Mouse (Mus musculus) cerebellum, adult (tissue): ENCODE measurements around the gene Samd3.

Experiments
- ATAC-seq: cut with Nextera tagmentation; 2 replicates; pipeline ENCODE4 v1.9.2; 2017; ENCODE audit warnings: mild to moderate bottlenecking, moderate library complexity, mixed read lengths; ENCODE audit not compliant: insufficient number of reproducible peaks, low FRiP score, low TSS enrichment

Gene Samd3

DNA sequence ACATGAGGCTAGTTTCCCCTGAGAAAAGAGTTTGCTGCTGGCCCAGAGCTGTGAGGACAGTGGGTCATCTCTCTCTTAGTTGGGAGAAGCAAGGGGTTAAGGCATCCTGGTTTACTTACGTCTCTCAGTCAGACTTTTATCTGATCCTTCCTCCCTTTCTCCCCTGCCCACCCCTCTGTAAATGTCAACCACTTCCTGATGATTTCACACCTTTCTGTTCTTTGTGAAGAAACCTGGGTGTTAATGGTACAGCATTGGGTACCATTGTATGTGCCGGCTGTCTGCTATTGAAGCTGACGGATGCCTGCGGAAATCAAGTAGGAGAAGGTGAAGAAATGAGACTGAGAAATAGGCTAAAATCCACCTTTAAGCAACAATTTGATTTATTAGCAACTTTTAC, at the start of gene Samd3:
Samd3 (plus strand) TSS at position 220 of the 400 bp plus-strand sequence.
- ATAC-seq, result no peak

DNA sequence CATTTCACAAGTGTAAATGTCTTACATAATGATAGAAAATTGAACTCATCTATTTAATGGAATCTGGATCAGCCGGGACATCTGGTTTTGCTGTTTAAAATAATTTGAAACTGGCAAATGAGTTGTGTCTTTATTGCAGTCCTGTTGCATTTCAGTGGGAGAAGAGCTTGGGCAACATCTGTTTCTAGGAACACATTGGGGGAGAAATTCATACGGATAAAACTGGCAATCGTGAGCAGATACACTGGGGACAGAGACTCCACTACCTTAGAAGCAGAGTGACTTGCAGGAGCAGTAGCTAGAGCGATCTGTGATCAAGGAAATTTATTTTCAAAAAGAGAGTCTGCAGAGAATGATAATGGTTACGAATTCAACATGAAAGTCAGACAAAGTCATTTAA, 44.2 kb upstream of the Samd3 start:
- ATAC-seq, result no peak

DNA sequence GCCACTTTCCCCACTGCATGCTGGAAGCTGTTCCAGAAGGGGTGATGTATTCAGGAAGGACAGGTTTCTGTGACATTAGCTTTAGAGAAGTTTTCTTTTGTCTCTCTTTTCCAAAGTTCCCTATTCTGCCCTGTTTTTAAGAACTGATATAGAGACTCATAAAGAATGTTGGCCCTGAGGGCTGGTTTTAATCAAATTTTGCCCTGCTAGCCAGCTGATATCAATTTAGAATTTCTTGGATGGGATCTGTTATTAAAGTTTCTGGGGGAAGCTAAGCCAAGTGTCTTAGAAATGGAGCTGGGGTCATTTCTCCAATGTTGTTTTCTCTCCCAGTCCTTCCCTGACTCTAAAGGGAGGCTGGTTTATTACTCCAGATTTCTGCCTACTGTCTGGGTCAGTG, 38.7 kb upstream of the Samd3 start:
- no peak for ATAC-seq

DNA sequence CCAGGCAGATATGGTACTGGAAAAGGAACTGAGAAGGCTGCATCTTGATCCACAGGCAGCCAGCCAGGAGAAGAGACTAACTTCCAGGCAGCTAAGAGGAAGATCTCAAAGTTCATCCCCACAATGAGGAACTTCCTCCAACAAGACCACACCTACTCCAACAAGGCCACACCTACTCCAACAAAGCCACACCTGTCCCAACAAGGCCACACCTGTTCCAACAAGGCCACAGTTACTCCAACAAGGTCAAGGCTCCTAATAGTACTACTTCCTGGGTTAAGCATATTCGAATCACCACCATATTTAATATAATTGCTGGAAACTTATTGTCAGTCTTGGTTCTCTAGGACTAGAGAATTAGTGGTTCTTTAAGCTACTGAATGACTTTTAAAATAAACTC, 34.6 kb upstream of the Samd3 start:
- ATAC-seq, result no peak

DNA sequence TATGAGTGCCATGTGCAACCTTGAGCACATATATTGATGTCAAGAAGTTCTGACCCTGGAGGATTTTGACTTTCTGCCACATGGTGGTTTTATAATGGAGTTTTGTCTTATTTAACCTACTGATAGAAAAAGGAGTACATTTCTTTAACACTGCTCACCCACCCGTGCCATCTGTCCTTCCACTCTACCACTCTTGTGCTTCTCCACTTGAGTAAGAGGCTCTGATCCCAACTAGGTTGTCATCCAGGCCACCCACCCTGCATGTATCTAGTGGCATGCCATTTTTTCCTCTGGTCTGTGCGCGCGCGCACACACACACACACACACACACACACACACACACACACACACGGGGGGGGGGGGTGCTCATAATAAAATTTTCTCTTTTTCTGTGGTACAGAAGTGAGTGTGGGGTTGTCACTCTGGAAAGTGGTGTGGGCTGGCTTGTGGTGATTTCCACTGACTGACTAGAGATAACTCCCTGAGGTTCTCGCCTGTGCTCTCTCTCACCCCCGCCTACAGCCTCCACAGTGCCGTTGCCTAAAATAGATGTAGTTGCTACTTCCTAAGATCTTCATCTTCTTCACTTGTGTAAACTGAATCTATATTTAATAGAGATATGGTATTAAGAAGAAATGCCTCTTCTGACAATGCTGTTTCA, 26.7 kb upstream of the Samd3 start:
- ATAC-seq, result no peak

GRCm38 (mm10) chr10:26220729-26221128, 8.8 kb upstream of the Samd3 start:
- no peak for ATAC-seq

DNA sequence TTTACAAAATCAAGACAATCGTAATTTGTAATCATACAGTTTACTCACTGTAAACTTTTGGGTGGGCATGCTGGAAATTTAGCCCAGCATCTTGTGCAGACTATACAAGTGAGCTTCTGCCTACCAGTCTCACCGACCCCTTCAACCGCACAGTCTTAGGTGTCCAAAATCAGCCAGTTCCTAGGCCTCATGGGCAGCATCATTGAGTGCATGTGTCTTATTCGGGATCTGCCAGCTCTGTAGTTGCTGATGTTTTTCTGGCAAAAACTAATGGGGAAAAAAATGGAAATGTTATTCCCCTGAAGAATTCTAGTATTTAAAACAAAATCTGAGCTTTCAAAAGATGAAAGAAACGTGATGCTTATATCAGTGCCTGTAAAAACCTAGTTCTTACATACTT, 3.3 kb upstream of the Samd3 start:
- no peak for ATAC-seq

DNA sequence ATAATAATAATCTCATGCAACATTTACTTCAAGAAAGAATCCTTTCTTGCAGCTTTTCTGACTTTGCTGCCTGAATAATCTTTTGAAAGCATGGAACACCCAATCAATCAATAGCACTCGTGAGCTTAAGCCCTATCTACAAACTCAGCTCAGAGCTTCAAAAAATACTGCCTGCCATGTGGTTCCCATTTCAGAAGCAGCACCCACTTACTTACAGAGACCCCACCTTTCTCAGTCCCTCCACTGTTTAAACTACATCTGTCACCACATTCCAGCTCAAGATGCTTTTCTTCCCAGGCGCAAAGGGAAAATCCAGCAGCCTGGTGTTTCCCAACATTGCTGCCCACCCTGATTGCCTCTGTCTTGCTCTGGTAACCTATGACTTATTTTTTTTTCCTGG, 2.8 kb upstream of the Samd3 start:
- ATAC-seq, result no peak

DNA sequence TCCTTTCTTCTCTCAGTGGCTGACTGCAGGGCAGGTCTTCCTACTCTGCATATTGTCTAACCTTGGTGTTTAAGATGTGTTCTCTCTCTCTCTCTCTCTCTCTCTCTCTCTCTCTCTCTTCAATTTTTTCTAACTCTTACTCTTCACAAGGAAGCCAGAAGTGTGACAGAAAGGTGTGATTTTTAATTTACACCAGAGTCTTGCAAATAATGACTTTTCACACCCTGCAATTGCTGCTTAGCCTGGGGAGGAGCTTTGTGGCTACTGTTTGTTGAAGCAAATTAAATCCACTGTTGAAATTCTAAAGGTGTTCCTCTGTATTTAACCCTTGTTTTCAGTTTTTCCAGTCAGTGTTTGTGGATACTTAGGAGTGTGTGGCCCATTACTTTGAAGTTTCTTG, 1.3 kb upstream of the Samd3 start:
- ATAC-seq, result no peak

GRCm38 (mm10) chr10:26232071-26232653, 2.7 kb downstream of the Samd3 start:
- no peak for ATAC-seq

GRCm38 (mm10) chr10:26238559-26238958, 9.1 kb downstream of the Samd3 start:
- ATAC-seq, result no peak

GRCm38 (mm10) chr10:26239090-26239489, 9.6 kb downstream of the Samd3 start:
- ATAC-seq, result no peak

DNA sequence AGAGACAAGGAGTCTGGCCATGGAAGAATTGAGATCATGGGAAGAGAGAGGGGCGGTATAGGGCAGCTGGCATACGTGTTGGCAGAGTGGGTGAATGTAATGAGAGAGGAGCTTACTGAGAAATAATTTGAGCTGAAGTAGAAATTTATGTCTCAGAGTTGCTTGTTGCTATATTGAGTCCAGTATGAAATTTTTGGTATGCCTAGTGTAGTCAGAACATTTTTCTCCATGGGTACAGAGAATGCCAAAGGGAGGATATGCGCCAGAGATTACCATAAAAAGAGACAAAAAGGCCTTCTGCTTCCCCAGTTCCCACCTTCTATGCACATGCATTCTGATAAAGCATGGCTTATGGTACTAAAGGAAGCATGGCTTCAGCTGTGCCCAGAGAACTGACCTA, 13.7 kb downstream of the Samd3 start:
- no peak for ATAC-seq

- no peak for ATAC-seq
These were observed 15.0 kb downstream of the Samd3 start for GRCm38 (mm10) chr10:26244466-26244865.

- ATAC-seq, result no peak
These were observed 20.1 kb downstream of the Samd3 start for GRCm38 (mm10) chr10:26249426-26250165.

DNA sequence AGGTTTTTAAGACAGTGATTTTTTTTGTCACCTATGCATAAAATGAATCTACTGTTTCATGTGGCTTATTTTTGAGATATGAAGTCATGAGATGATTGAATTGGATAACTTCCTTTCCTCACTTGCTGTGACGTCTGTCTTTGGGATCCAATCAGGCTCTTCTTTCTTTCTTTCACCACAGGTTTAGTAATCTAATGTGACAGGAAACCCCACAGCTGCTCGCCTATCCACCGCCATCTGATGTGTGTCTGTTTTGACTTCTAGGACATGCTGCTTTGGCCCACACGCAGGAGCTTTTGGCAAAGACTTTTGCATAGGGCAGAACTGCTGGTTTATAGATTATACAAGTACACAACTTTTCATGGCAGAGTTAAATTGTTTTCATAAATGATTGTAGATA, 30.4 kb downstream of the Samd3 start:
- ATAC-seq, result no peak

- ATAC-seq, result no peak
These were observed 34.4 kb downstream of the Samd3 start for GRCm38 (mm10) chr10:26263744-26264459.

DNA sequence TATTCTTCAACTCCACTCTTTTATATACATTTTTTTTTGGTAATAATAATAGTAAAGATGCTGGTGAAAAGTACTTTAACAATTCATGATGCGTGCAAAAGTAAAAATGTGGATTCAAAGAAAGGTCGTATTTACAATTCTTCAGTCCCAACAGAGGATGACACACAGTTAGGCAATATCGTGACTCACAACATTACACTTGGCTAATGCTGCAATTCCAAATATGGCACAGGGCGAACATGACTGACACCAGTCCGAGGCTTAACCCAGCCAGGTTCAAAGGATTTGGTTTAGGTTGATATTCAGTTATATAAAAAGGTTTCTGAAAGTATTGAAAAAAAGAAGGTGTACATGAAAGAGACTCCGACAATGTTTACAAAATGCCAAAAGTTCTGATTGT, 45.9 kb downstream of the Samd3 start:
- no peak for ATAC-seq

GRCm38 (mm10) chr10:26280009-26280408, 50.5 kb downstream of the Samd3 start:
- peak; percentile 56; the same call in 1 of the 2 replicates for ATAC-seq

- no peak for ATAC-seq
These were observed 57.6 kb downstream of the Samd3 start for GRCm38 (mm10) chr10:26287136-26287535.

GRCm38 (mm10) chr10:26297200-26297599, 67.7 kb downstream of the Samd3 start:
- ATAC-seq, result 0 out of 2 replicates have a peak, but pooled peaks have one; percentile 49
